Mouse (Mus musculus) frontal cortex, postnatal 36 days (tissue): ENCODE data around the gene Olfr1095.

Source experiments
- DNase-seq, 2 experiments: peaks; one replicate each; pipeline ENCODE4 v3.0.0; 2022; ENCODE audit warnings: low spot score in 2 of 2

Olfr1095 gene

DNA sequence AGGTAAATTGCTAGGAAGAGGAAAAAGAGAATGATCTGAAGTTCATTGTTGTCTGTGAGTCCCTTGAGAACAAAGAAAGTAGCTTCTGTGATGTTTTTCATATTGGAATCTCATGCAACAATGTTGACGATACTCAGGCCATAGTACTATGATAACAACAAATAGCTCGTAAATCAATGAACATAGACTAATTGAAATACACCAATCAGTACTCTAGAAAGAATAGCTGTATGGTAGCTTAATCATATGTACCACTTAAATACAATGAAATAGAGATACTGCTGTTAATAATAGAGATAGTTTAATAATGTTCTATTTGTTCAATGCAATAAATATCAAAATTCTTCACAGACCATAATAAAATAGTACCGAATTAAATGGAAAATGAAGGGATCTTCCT is at the start of gene Olfr1095:
Gene Olfr1095, minus strand, starts transcription at position 101 of the 400 bp plus-strand sequence.
- DNase-seq: no peak

GRCm38 (mm10) chr2:86892116-86892515 is 40.6 kb upstream of the Olfr1095 start, which contains the start of gene Olfr1097:
Gene Olfr1097 (minus strand): TSS chr2:86892216.
- DNase-seq: no peak

DNA sequence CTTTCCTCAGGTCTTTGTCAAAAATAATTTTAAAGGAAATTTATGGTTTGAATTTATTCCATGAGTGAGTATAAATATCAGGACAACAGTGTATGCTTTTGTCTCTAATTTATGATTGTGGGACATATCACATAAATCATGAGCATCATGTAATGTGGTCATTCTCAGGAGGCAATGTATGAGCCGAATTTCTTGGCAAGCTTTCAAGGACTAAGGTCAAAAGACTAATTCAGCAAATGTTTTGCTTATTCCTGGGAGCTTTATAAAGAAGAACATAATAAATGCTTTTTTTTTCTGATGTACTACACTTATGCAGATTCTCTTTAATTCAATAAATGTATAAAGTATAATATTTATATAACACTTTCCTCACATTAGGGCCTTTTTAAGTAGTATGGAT is 23.2 kb upstream of the Olfr1095 start, which contains the start of gene Gm13723:
Gene Gm13723, minus strand, starts transcription at position 101 of the 400 bp plus-strand sequence.
- DNase-seq: no peak

GRCm38 (mm10) chr2:86824363-86824762 is 27.1 kb downstream of the Olfr1095 start, which contains the start of gene Olfr1094:
Gene Olfr1094 (plus strand): TSS chr2:86824663.
- no peak for DNase-seq

GRCm38 (mm10) chr2:86809918-86810317 is 41.6 kb downstream of the Olfr1095 start, which contains the start of gene Olfr141:
Gene Olfr141 (minus strand): TSS chr2:86810018.
- DNase-seq: no peak
